Mouse (Mus musculus) adipocyte (in vitro differentiated cells): ENCODE measurements around the gene Kif3c.
A peak's percentile ranks its signal among the peaks of the same experiment; 100 is the strongest.

ENCODE experiments used
- DNase-seq: peaks from one replicate; pipeline ENCODE4 v3.0.0-alpha.2; 2016; ENCODE audit warnings: low spot score

Kif3c gene

GRCm38 (mm10) chr12:3425375-3426341 is 60.7 kb downstream of the Kif3c start:
- DNase-seq = peak; percentile 78

GRCm38 (mm10) chr12:3426530-3427034 is 61.6 kb downstream of the Kif3c start, which contains the start of gene Asxl2:
Gene Asxl2, plus strand, starts transcription at chr12:3426857.
- DNase-seq = peak; percentile 98

GRCm38 (mm10) chr12:3427067-3427889 is 62.3 kb downstream of the Kif3c start:
- peak; percentile 74 for DNase-seq

DNA sequence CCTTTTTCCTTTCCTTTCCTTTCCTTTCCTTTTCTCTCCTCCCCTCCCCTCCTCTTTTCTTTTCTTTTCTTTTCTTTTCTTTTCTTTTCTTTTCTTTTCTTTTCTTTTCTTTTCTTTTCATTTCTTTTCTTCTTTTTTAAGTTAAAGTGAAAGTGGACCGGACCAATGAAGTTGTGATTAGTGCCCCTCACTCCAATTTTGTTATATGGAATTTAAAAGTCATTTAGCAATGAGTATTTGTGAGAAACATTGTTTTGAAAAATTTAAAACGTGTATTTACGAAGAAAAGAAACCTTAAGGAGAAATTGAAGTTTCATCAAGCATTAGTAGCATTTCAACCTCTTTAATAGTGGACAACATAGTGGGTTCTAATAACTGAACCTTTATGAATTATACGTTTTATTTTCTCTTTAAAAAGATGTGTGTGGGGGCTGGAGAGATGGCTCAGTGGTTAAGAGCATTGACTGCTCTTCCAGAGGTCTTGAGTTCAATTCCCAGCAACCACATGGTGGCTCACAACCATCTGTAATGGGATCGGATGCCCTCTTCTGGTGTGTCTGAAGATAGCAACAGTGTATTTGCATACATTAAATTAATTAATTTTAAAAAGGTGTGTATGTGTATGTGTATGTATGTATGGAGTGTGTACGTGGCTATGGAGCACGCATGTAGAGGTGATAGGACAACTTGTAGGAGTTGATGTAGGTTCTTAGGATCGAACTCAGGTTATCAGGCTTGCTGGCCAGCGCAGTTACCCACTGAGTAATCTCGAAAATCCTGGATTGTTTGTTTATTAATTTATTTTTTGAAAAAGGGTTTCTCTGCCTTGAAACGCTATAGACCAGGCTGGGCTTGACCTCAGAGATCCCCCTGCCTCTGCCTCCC is 63.2 kb downstream of the Kif3c start:
- no peak for DNase-seq

DNA sequence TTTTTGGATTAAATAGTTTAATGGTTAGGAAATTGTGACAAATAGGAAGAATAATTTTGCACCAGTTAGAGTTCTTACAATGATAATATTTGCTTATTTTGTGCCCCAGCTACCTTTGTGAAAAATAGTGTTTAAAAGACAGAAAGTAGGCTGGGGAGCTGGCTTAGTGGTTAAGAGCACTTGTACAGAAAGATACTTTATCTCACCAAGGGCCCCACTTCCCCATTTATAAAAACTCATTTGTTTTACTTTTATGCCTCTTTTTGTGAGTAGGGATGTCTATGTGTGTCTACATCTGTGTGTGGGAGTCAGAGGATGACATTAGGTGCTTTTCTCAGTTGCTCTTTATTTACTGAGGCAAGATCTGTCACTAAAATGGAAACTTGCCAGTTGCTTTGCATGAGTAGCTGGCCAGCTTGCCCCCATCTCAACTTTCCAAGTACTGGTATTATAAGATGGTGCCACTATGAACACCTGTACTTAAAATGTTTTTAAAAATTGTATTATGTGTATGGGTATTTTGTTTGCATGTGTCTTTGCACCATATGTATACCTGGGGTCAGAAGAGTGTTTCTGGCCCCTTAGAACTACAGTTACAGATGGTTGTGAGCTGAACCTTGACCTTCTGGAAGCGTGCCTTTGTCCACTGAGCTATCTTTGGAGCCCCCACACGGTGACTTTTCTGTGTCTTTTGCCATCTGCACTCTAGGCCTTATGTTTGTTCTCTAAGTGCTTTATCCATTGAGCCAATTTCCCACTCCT is 64.9 kb downstream of the Kif3c start:
- no peak for DNase-seq

DNA sequence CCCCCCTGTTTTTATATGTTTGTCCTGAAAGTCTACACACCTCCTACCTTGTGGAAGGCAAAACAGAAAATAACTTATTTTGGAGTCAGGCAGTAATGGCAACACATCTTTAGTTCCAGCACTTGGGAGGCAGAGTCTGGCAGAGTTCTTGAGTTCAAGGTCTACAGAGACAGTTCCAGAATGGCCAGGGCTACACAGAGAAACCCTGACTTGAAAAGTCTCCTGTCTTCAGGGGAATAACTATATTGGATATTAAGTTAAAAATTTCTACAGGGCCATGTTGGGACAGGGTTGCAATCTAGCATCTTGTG is 65.5 kb downstream of the Kif3c start:
- DNase-seq = no peak

DNA sequence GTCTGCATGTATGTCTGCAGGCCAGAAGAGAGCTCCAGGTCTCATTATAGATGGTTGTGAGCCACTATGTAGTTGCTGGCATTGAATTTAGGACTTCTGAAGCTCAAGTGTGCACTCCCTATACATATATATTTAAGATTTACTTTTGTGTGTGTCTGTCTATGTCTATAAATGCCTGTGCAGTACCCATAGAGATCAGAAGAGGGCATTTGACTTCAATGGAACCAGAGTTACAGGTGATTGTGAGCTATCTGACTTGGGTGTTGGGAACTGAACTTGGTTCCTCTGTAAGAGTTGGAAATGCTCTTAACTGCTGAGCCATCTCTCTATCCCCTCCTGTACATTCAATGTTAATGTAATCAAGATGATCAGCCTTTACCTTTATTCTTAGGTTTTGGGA is 66.1 kb downstream of the Kif3c start:
- no peak for DNase-seq

DNA sequence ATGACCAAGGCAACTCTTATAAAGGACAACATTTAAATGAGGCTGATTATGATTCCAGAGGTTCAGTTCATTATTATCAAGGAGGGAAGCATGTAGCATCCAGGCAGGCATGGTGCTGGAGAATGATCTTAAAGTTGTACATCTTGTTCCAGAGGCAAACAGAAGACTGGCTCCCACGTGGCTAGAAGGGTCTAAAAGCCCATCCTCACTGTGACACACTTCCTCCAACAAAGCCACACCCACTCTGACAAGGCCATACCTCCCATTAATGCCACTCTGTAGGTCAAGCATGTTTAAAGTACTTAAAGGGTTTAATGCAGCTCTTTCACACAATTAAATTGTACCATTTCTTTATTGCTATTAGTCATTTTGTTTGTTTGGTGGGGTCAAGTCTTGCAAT is 68.8 kb downstream of the Kif3c start:
- DNase-seq = no peak

GRCm38 (mm10) chr12:3436446-3436845 is 71.5 kb downstream of the Kif3c start:
- DNase-seq = no peak

GRCm38 (mm10) chr12:3437815-3438214 is 72.9 kb downstream of the Kif3c start:
- DNase-seq = no peak

DNA sequence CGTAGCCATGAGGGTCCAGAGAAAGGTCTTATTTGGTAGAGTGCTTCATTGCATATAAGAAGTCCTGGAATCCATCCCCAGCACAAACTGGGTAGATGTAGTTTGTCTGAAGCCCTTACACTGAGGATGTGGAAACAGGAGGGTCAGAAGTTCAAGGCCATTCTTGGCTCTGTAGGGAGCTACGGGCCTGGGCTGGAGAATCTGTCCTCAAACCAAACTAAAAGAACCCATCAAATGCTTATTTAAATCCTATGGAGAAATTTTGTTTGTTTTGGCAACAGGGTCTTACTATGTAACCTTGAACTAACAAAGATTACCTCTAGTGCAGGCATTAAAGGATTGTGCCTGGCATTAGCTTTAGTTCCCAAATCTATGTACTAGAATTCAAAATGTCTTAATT is 76.0 kb downstream of the Kif3c start:
- DNase-seq = no peak

DNA sequence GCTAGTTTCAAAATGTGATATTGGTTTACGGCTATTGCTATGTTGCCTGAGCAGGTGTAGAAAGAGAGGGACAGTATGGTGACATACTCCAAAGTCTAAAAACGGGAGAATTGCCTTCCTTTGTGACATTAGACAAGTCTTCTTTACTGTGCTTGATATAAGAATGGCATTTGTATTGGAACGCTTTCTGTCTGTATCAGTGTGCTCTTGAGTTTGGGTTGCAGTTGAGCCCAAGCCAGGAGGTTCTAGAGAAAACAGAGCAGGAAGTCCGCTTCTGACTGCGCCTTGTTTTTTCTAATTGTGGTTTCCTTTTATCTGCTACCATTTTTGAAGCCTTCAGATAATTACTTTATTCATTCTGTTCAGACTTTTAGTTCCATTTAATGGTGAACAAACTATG is 76.4 kb downstream of the Kif3c start:
- no peak for DNase-seq

GRCm38 (mm10) chr12:3453554-3453953 is 88.6 kb downstream of the Kif3c start:
- no peak for DNase-seq
